Mouse (Mus musculus) CD4-positive naive resting alpha-beta T cell, adult 57 days (primary cell): ENCODE data around the gene Pard6a. TPM values are rescaled to one million over a fixed set of nuclear protein-coding genes. Genes with fewer than 3 reads are reported as not detected.

Experiments used
- total RNA-seq: library from RNA; stranded (reverse); gene quantifications from one replicate; pipeline ENCODE4 v1.2.4, GENCODE M21; 2023

Pard6a gene
- total RNA-seq: 13.1 TPM

DNA sequence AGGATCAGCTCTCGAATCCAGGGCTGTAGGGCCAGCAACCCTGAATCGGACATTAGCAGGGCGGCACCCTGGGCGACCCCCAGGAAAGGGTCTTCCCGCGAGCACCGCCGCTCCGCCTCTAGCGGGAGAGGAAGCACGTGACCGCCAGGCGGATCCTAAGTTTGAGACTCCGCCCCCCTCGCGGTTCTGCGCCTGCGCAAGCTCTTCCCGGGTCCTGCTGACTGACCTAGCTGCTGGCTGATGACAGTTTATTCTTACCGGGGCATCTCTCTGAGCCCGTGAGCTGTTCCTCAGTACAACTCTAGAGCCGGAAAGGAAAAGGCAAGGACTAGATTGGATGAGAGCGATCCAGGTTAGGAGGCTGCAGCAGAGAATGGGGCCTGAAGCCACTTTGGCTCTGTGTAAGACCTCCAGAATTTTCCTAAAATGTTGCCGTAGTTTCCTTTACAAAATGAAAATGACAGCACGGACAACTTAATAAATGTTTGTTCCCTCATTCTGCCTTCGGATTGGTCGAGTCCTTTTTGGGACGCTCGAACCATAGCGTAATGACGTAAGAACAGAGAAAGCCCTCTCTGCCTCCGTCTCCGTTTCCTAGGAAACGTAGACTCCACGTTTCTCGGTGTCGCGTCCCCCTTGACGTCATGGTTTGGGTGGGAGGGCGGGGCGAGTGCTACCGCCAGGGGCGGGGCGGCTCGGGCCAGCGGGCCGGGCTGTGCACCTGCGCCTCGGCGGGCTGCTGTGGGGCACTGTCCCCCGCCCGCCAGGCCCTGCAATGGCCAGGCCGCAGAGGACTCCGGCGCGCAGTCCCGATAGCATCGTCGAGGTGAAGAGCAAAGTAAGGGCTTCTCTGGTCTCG lies at the start of gene Pard6a, which contains the start of gene Acd:
Gene Pard6a, plus strand, starts transcription at position 183 of the 859 bp plus-strand sequence.
Gene Acd, minus strand, starts transcription at position 137 of the 859 bp plus-strand sequence.

DNA sequence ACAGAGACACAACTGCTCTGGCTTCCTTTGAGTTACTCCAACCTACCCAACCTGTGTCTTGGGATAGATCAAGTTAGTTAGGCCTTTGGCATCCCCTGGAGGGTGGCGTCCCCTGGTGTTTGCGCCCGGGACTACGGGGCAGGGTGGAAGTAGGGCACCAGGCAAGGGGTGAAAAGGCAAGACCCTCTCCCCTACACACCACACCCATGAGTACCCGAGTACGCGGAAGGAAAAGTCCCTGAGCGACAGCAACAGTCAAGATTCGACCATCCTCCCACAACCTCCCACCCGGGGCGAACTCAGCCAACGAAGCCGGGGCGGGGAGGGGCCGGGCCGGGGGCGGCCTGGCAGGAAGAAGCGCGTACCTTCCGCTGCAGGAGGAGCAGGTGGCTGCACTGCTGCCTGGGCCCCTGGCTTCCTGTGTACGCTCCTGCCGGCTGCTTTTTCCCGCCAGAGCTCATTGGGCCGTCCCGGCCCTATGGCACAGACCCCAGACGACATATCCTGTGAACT lies 15.1 kb upstream of the Pard6a start, which contains the start of gene Carmil2:
Gene Carmil2, plus strand, starts transcription at position 479 of the 513 bp plus-strand sequence.

DNA sequence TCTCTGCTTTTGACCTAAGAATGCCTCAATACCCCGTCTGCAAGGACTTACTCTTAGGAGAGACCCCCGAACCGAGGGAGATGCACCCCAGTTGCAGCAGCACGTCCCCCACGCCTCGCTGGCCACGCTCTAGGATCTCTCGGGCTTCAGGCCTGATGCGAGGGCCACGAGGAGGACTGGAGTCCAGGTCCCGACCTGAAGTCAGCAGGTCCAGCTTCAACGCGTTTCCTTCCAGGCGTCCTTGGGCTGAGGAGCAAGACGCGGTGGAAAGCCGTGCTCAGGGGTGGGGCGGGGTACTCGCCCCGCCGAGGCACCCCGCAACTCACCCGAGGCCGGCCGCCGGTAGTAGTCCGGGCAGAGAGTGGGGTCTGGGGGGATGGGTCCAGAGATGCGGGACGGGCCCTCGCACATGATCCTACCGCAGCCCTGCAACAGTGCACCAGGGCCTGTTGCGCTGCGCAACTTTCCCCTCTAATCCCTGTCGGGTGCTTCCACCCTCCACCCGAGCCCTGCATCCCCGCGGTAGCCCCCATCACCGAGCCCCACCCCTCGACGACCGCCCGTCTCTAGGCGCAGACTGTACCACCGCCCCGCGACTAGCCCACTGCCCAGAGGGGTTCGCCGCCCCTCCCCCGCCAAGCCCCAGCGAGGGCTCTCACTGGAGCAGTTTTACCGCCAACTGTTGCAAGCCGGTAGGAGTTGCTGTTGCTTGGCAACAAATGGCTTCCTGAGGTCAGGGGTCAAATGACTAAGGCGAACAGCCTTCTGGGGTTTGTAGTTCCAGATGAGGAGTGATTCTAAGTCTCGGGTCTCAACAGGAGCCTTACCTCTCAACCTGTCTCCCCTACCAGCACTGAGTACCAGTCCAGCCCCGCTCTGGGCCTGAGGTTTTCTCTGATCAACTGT lies 6.8 kb downstream of the Pard6a start, which contains the start of the genes 4933405L10Rik and Enkd1:
Gene 4933405L10Rik, plus strand, starts transcription at position 158 of the 906 bp plus-strand sequence.
Gene Enkd1, minus strand, starts transcription at position 713 of the 906 bp plus-strand sequence.

Other genes starting within 250 kb of the Pard6a start
- 1.8 TPM for gene Tppp3, start 229.6 kb upstream of the Pard6a start, total RNA-seq
- gene Zdhhc1, start 204.2 kb upstream of the Pard6a start, total RNA-seq: 4.1 TPM
- gene Hsd11b2, start 182.4 kb upstream of the Pard6a start, total RNA-seq: not detected
- gene Atp6v0d1, start 135.1 kb upstream of the Pard6a start, total RNA-seq: 56.7 TPM
- gene Ripor1, start 95.9 kb upstream of the Pard6a start, total RNA-seq: 25.7 TPM
- 159 TPM for gene Ctcf, start 64.6 kb upstream of the Pard6a start, total RNA-seq
- gene Agrp, start 63.8 kb upstream of the Pard6a start, total RNA-seq: not detected
- 147 TPM for gene Carmil2, start 14.9 kb upstream of the Pard6a start, total RNA-seq
- gene Acd, start within 50 bp of the Pard6a start, total RNA-seq: 50.7 TPM
- not detected for gene 4933405L10Rik, start 6.5 kb downstream of the Pard6a start, total RNA-seq
- gene Enkd1, start 7.1 kb downstream of the Pard6a start, total RNA-seq: 2.6 TPM
- gene Gfod2, start 57.5 kb downstream of the Pard6a start, total RNA-seq: 10.1 TPM
- 103 TPM for gene Ranbp10, start 126.2 kb downstream of the Pard6a start, total RNA-seq
- not detected for gene Tsnaxip1, start 126.6 kb downstream of the Pard6a start, total RNA-seq
- gene Cenpt, start 152.1 kb downstream of the Pard6a start, total RNA-seq: 25.1 TPM
- gene Thap11, start 154.0 kb downstream of the Pard6a start, total RNA-seq: 23.1 TPM
- gene Nutf2, start 159.4 kb downstream of the Pard6a start, total RNA-seq: 36.5 TPM
- gene Edc4, start 179.7 kb downstream of the Pard6a start, total RNA-seq: 84.2 TPM
- gene Nrn1l, start 192.4 kb downstream of the Pard6a start, total RNA-seq: not detected
- 20.7 TPM for gene Pskh1, start 199.3 kb downstream of the Pard6a start, total RNA-seq
- gene Ctrl, start 232.7 kb downstream of the Pard6a start, total RNA-seq: 3.0 TPM
- 130 TPM for gene Psmb10, start 237.3 kb downstream of the Pard6a start, total RNA-seq
- gene Lcat, start 242.2 kb downstream of the Pard6a start, total RNA-seq: not detected